ENCODE assay signal across 34 mouse cellular contexts in the genomic region with DNA sequence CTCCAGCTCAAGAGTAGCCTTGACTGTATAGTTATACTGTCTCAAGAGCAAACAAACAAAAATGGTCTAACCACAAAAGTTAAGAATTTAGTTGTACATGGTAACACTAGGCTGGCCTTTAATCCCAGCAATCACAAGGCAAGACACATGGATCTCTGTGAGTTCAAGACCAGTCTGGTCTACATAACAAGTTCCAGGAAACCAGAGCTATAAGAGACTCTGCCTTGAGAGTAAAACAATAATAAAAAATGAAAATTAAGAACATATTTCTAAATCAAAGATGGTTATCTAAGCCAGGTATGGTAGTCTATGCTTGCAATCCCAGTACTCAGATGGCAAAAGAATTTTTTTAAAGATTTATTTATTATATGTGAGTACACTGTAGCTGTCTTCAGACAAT. TPM values are rescaled to one million over a fixed set of nuclear protein-coding genes. Genes with fewer than 3 reads are reported as not detected.
"Had no signal": no experiment of that assay in that cellular context is flagged by ENCODE, and none has a peak within 500 bp of the region (broad histone marks: within the 10 kb centered on the region; RNA-seq: fewer than 3 reads in every experiment).

No protein-coding gene starts in this region.

- H3K9me3 ChIP-seq: embryonic facial prominence, embryonic 10.5 days; embryonic facial prominence, embryonic 12.5 days; embryonic facial prominence, embryonic 13.5 days; embryonic facial prominence, embryonic 15.5 days; forebrain, embryonic 10.5 days; forebrain, embryonic 12.5 days; forebrain, embryonic 13.5 days; forebrain, embryonic 15.5 days; heart, embryonic 10.5 days had no signal

- H3K36me3 ChIP-seq: embryonic facial prominence, embryonic 10.5 days; embryonic facial prominence, embryonic 12.5 days; embryonic facial prominence, embryonic 13.5 days; embryonic facial prominence, embryonic 15.5 days; forebrain, embryonic 12.5 days; forebrain, embryonic 15.5 days; heart, embryonic 10.5 days had no signal

- H3K27ac ChIP-seq: embryonic facial prominence, embryonic 10.5 days; embryonic facial prominence, embryonic 12.5 days; embryonic facial prominence, embryonic 13.5 days; embryonic facial prominence, embryonic 15.5 days; forebrain, embryonic 10.5 days; forebrain, embryonic 12.5 days; forebrain, embryonic 13.5 days; forebrain, embryonic 15.5 days; heart, adult 2 months; heart, embryonic 10.5 days had no signal

- H3K4me3 ChIP-seq: embryonic facial prominence, embryonic 10.5 days; embryonic facial prominence, embryonic 12.5 days; embryonic facial prominence, embryonic 13.5 days; embryonic facial prominence, embryonic 15.5 days; erythroblast, embryonic 14.5 days; forebrain, embryonic 10.5 days; forebrain, embryonic 12.5 days; forebrain, embryonic 13.5 days; forebrain, embryonic 15.5 days; heart, adult 2 months; heart, embryonic 10.5 days had no signal

- H3K9ac ChIP-seq: embryonic facial prominence, embryonic 12.5 days; embryonic facial prominence, embryonic 13.5 days; embryonic facial prominence, embryonic 15.5 days; forebrain, embryonic 12.5 days; forebrain, embryonic 13.5 days; forebrain, embryonic 15.5 days; forebrain, postnatal 0 days had no signal

- H3K27me3 ChIP-seq: embryonic facial prominence, embryonic 12.5 days; embryonic facial prominence, embryonic 13.5 days; embryonic facial prominence, embryonic 15.5 days; forebrain, embryonic 15.5 days had no signal

- DNase-seq: cerebellum, adult 9-11 months; cerebellum, postnatal 10 days; cerebellum, postnatal 14 days; cerebellum, postnatal 25 days; cerebellum, postnatal 36 days; embryo, embryonic 11 days; forebrain, postnatal 0 days; gastrocnemius, postnatal 10 days; gastrocnemius, postnatal 14 days; gastrocnemius, postnatal 25 days; gastrocnemius, postnatal 36 days; heart, adult 11 months; heart, adult 18-20 months; heart, adult 2 months had no signal

- H3K4me2 ChIP-seq: embryonic facial prominence, embryonic 12.5 days; embryonic facial prominence, embryonic 13.5 days; embryonic facial prominence, embryonic 15.5 days; forebrain, embryonic 12.5 days; forebrain, embryonic 13.5 days; forebrain, embryonic 15.5 days had no signal

- ATAC-seq: forebrain, embryonic 13.5 days; forebrain, embryonic 14.5 days; forebrain, embryonic 15.5 days; forebrain, embryonic 16.5 days; forebrain, postnatal 0 days had no signal

RNA-seq across cellular contexts. Expression of gene Slc25a35, which starts 2.9 kb away (rescaled TPM):
- polyA plus RNA-seq: erythroblast, embryonic 14.5 days had no signal

RNA-seq across cellular contexts. Expression of gene Arhgef15, which starts 7.8 kb away (rescaled TPM):
- polyA plus RNA-seq: erythroblast, embryonic 14.5 days had no signal

RNA-seq across cellular contexts. Expression of gene Odf4, which starts 38.2 kb away (rescaled TPM):
- total RNA-seq: common myeloid progenitor, adult 5-6 weeks; gastrocnemius, adult 18-20 months; gastrocnemius, adult 8-10 months; gastrocnemius, postnatal 10 days; gastrocnemius, postnatal 14 days; gastrocnemius, postnatal 25 days; gastrocnemius, postnatal 36 days; gastrocnemius, postnatal 4 days; granulocyte monocyte progenitor cell, adult 5-6 weeks; heart, adult 18-20 months; heart, adult 2 months had no signal
- polyA plus RNA-seq: embryonic facial prominence, embryonic 10.5 days; embryonic facial prominence, embryonic 11.5 days; embryonic facial prominence, embryonic 12.5 days; embryonic facial prominence, embryonic 13.5 days; embryonic facial prominence, embryonic 14.5 days; embryonic facial prominence, embryonic 15.5 days; erythroblast, embryonic 14.5 days; forebrain, embryonic 10.5 days; forebrain, embryonic 11.5 days; forebrain, embryonic 14.5 days; heart, embryonic 10.5 days had no signal
